Mouse (Mus musculus) thymus, postnatal 14 days (tissue): ENCODE measurements at regions not wholly inside any gene's neighbourhood (a gene's known extent, or its start where the extent isn't known, plus 50 kb on each side); places are given as distances from the start of the nearest gene placed in this dataset.

Source experiments
- DNase-seq: peaks from one replicate; pipeline ENCODE4 v3.0.0; 2021

- DNase-seq: no peak
These were observed 70.5 kb upstream of the Yae1d1 start for GRCm38 (mm10) chr13:18063677-18064076.

GRCm38 (mm10) chr13:18060265-18060664 is 67.1 kb upstream of the Yae1d1 start:
- DNase-seq: no peak

GRCm38 (mm10) chr13:18057231-18057912 is 64.2 kb upstream of the Yae1d1 start:
- DNase-seq: peak; percentile 43

GRCm38 (mm10) chr13:18056816-18057215 is 63.7 kb upstream of the Yae1d1 start:
- no peak for DNase-seq

GRCm38 (mm10) chr13:18043154-18043553 is 50.0 kb upstream of the Yae1d1 start:
- no peak for DNase-seq
